In genomic region chr11:18957805-18958770, GRCm38 (mm10) we compare ENCODE assay signal across 8 mouse cellular contexts.
DNase-seq lines count a peak whose midpoint lies in the region; ATAC-seq and TF ChIP-seq lines count a peak whose summit lies in the region.

No protein-coding gene starts in this region.

- H3K36me3 ChIP-seq in embryonic facial prominence, embryonic 12.5 days: no peaks in the 10 kb centered on the region
- H3K36me3 ChIP-seq in liver, adult 2 months (ENCODE audit: control insufficient read depth, insufficient read depth, low read length): no peaks in the 10 kb centered on the region

- intact Hi-C loops in heart, postnatal 25 days (cut with DNase I): loop anchor here (2.0 to 5.0 kb wide), 2 partner anchors 59 to 79 kb away; partner anchors contain the start of gene Meis1

- no peak overlapping the region for H3K27ac ChIP-seq in embryonic facial prominence, embryonic 12.5 days
- peak overlapping the region; percentile 48 for H3K27ac ChIP-seq in liver, adult 2 months (replicated peaks; ENCODE audit: insufficient read depth, low read depth, low read length)

- H3K9me3 ChIP-seq in embryonic facial prominence, embryonic 12.5 days: no peaks in the 10 kb centered on the region

- 0 out of 2 replicates have a peak, but pooled peaks have one; percentile 45 for ATAC-seq in cerebellum, adult (ENCODE audit: insufficient number of reproducible peaks, low FRiP score, low TSS enrichment)
- no peak for ATAC-seq in embryonic facial prominence, embryonic 12.5 days (ENCODE audit: insufficient number of reproducible peaks, insufficient read depth, low FRiP score, low TSS enrichment)
- no peak for ATAC-seq in activated CD4-positive, CD25-positive, alpha-beta regulatory T cell, adult 4 months

- no peak for TF ChIP-seq POLR2A in liver, adult 2 months (IDR thresholded peaks at IDR 0.05; ENCODE audit: extremely low read depth, insufficient read depth, low read length)

- H3K4me2 ChIP-seq in embryonic facial prominence, embryonic 12.5 days (replicated peaks): peak overlapping the region; percentile 13

- no peak for TF ChIP-seq CTCF in liver, adult 2 months (IDR thresholded peaks at IDR 0.05; ENCODE audit: low read depth, low read length)

- H3K4me3 ChIP-seq in embryonic facial prominence, embryonic 12.5 days: no peak overlapping the region
- H3K4me3 ChIP-seq in liver, adult 2 months (ENCODE audit: insufficient read depth, low read depth, low read length): no peak overlapping the region

- H3K79me2 ChIP-seq in liver, adult 2 months (ENCODE audit: control insufficient read depth, insufficient read depth, low read length): peaks cover 3% of the 10 kb centered on the region; the same call in 1 of the 2 replicates

- peaks cover 14% of the 10 kb centered on the region; the same call in 1 of the 2 replicates for H3K4me1 ChIP-seq in embryonic facial prominence, embryonic 12.5 days
- H3K4me1 ChIP-seq in liver, adult 2 months (ENCODE audit: control insufficient read depth, insufficient read depth, low read length): peaks cover 5% of the 10 kb centered on the region

- H3K27me3 ChIP-seq in embryonic facial prominence, embryonic 12.5 days: no peaks in the 10 kb centered on the region
- H3K27me3 ChIP-seq in liver, adult 2 months (ENCODE audit: control insufficient read depth, insufficient read depth, low read length): no peaks in the 10 kb centered on the region

- no peak for DNase-seq in cerebellum, adult 9-10 months
- peak; percentile 30 for DNase-seq in 3T3-L1 (ENCODE audit: low read depth, low spot score)
- DNase-seq in heart, postnatal 25 days (ENCODE audit: low spot score): peak; percentile 47
- DNase-seq in liver, adult 2 months (ENCODE audit: extremely low read depth, low read depth, low spot score): no peak
- DNase-seq in naive thymus-derived CD4-positive, alpha-beta T cell, adult 2 months (ENCODE audit: low read depth): peak; percentile 3

- 60% methylated on average over 12 of the region's 12 CpGs for WGBS in embryonic facial prominence, embryonic 12.5 days
- WGBS in liver, adult 2 months: 67% methylated on average over 12 of the region's 12 CpGs

- no peak overlapping the region for H3K9ac ChIP-seq in embryonic facial prominence, embryonic 12.5 days
- H3K9ac ChIP-seq in liver, adult 2 months (ENCODE audit: low read depth, low read length): no peak overlapping the region

Comparison
In these comparisons a context has a peak if more than half of its experiments do, and no peak if none do; other contexts are left out.
1. DNase-seq: peak in 3T3-L1 (single experiment), heart, postnatal 25 days (single experiment) and naive thymus-derived CD4-positive, alpha-beta T cell, adult 2 months (single experiment); none in cerebellum, adult 9-10 months (single experiment) and liver, adult 2 months (single experiment).